Mouse (Mus musculus): ENCODE measurements around the gene Slc22a8.

Slc22a8 gene

GRCm38 (mm10) chr19:8655833-8656232 lies 64.8 kb downstream of the Slc22a8 start:
- in situ Hi-C loops (cut with MboI; ENCODE audit: unreplicated experiment in 2 of 2), result no loop called here

DNA sequence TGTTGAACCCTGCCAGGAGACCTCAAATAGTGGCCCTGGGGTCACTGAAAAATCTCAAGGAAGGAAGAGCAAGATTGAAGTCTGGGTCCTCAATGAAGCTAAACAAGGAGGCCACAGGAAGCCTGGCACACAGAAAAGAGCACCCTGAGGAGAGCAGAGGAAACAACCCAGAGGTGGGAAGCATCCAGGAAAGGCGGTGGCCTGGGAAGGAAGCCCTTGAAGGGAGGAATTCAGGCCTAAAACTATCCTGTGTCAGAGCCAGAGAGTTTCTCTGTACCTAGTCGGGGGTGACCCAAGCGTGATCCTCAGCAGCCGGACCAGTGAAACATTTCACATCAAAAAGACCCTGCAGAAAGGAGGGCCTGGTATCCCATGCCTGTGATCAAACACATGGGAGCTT lies 65.3 kb downstream of the Slc22a8 start:
- in situ Hi-C loops (cut with MboI; ENCODE audit: unreplicated experiment in 2 of 2), result no loop called here
